Mouse (Mus musculus) forebrain, embryonic 13.5 days (tissue): ENCODE measurements around the gene Grm8. TPM values are rescaled to one million over a fixed set of nuclear protein-coding genes. Genes with fewer than 3 reads are reported as not detected.
A peak's percentile ranks its signal among the peaks of the same experiment; 100 is the strongest.
"Not testable (repeated sequence)": the region's sequence is repeated elsewhere in the genome, so short reads cannot be mapped to it uniquely, and the experiment has no call there.

Experiments used
- ATAC-seq: fragments of 200-750 bp; cut with Nextera tagmentation; 2 replicates; pipeline ENCODE4 v1.8.0; 2017
- H3K27ac ChIP-seq: fragments of 300-500 bp; sonication (generic); 2 replicates; pipeline ENCODE4 v1.5.1; 2015; ENCODE audit warnings: inconsistent platforms, mild to moderate bottlenecking, moderate library complexity
- H3K27me3 ChIP-seq: fragments of 300-500 bp; sonication (generic); 2 replicates; pipeline ENCODE4 v1.6.1; 2015; ENCODE audit warnings: mild to moderate bottlenecking, inconsistent platforms
- H3K36me3 ChIP-seq: fragments of 300-500 bp; sonication (generic); 2 replicates; pipeline ENCODE4 v1.6.1; 2015; ENCODE audit warnings: mild to moderate bottlenecking, inconsistent platforms; ENCODE audit not compliant: poor library complexity, severe bottlenecking
- H3K4me1 ChIP-seq: fragments of 300-500 bp; sonication (generic); 2 replicates; pipeline ENCODE4 v1.6.1; 2015; ENCODE audit warnings: inconsistent platforms
- H3K4me2 ChIP-seq: fragments of 300-500 bp; sonication (generic); 2 replicates; pipeline ENCODE4 v1.6.1; 2015; ENCODE audit warnings: inconsistent platforms, mild to moderate bottlenecking, moderate library complexity
- H3K4me3 ChIP-seq: fragments of 300-500 bp; sonication (generic); 2 replicates; pipeline ENCODE4 v1.5.1; 2015; ENCODE audit warnings: mild to moderate bottlenecking, inconsistent platforms
- H3K9ac ChIP-seq: fragments of 300-500 bp; sonication (generic); 2 replicates; pipeline ENCODE4 v1.6.1; 2015; ENCODE audit warnings: mild to moderate bottlenecking, inconsistent platforms
- H3K9me3 ChIP-seq: fragments of 300-500 bp; sonication (generic); replicated peaks from 2 replicates; pipeline ENCODE4 v1.6.1; 2016; ENCODE audit warnings: inconsistent platforms
- WGBS: fragments of 180-500 bp; shearing (Covaris S2); methylation state at CpG from one replicate; pipeline ENCODE4 v1.1.7; 2015; 5-methylcytosine and 5-hydroxymethylcytosine counted together
- polyA plus RNA-seq: library from polyadenylated mRNA; unstranded; fragments of >200 nt; fragmentation: Nextera tagmentation; extraction: Ambion mirVana; gene quantifications from 2 replicates; pipeline ENCODE4 v1.2.1, GENCODE M21; 2015

Grm8 gene
- polyA plus RNA-seq, 1 experiment from 2014 or later, result 2.8 TPM

DNA sequence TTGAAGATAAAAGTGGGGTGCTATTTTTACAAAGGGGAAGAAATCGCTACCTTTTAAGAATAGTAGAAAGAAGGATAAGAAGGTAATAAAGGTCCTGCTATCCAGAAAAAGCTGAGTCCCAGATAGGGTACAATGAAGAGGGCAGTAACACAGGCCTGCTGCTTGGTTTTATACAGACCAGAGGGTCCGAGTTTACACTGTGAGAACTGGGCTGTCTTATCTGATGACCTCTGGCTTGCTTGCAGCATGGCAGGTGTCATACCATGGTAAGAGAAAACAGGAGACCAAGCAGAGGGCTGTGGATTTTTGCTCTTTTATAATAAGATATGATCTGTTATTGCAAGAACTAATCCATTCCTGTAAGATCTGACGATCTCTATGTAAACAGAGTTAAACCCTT is 206.9 kb downstream of the Grm8 start:
- ATAC-seq, result no peak
- WGBS, result 90% methylated on average over 3 of the region's 3 CpGs

DNA sequence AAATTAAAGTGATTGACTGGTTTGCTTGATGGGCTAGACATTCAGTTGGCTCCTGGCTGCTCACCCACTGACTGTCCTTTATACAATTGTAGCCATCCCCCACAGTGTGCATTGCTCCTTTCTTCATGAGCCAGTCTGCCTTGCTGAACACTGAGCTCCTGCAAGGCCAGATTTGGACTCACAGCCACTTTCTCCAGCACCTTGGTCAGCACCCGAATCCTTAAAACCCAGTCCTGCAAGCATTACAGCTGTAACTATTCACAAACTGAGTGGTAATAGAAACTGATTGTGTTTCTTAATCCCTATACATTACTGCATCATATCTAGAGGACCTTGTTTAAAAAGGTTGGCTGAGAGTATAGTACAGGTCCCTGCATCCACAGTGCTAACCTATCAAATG is 221.7 kb downstream of the Grm8 start:
- 0 out of 2 replicates have a peak, but pooled peaks have one; percentile 41 for ATAC-seq
- no peaks in the 10 kb centered on the region for H3K4me1 ChIP-seq
- H3K27me3 ChIP-seq, result no peaks in the 10 kb centered on the region
- WGBS, result 71% methylated on average over 1 of the region's 1 CpGs
- H3K4me3 ChIP-seq, result no peak overlapping the region
- no peaks in the 10 kb centered on the region for H3K36me3 ChIP-seq
- H3K27ac ChIP-seq, result no peak overlapping the region
- no peak overlapping the region for H3K4me2 ChIP-seq
- H3K9me3 ChIP-seq, result peaks cover 8% of the 10 kb centered on the region; the same call in 1 of the 2 replicates
- H3K9ac ChIP-seq, result no peak overlapping the region

More for the DNA sequence above, 206.9 kb downstream of the Grm8 start:
- H3K9ac ChIP-seq, result no peak overlapping the region
- H3K27me3 ChIP-seq, result no peaks in the 10 kb centered on the region
- no peaks in the 10 kb centered on the region for H3K9me3 ChIP-seq
- H3K4me2 ChIP-seq, result no peak overlapping the region
- no peak overlapping the region for H3K27ac ChIP-seq
- H3K36me3 ChIP-seq, result no peaks in the 10 kb centered on the region
- no peaks in the 10 kb centered on the region for H3K4me1 ChIP-seq
- H3K4me3 ChIP-seq, result no peak overlapping the region

DNA sequence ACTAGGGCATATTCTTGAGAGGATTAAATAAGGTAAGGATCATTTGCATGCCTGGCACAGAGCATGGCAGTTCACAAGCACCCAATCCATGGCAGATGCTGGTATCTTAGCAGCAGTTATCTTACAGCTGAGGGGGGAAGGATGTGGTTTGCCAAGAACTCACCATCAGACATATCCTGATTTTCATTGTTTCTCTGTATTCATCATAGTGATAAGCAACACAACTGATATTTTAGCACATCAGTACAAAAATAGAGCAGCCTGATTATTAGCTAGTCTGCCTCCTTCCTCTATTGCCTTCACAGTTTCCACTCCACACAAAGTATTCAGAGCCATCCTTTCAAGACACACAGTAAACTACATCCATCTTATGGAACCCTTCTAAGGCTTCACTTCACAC is 230.6 kb downstream of the Grm8 start:
- Histone ChIP-seq H3K9me3 (no peaks in the 10 kb centered on the region), H3K4me3 (no peak overlapping the region), H3K9ac (no peak overlapping the region), H3K4me1 (no peaks in the 10 kb centered on the region), H3K27me3 (no peaks in the 10 kb centered on the region), H3K4me2 (no peak overlapping the region), H3K36me3 (no peaks in the 10 kb centered on the region), H3K27ac (no peak overlapping the region)
- no peak for ATAC-seq

DNA sequence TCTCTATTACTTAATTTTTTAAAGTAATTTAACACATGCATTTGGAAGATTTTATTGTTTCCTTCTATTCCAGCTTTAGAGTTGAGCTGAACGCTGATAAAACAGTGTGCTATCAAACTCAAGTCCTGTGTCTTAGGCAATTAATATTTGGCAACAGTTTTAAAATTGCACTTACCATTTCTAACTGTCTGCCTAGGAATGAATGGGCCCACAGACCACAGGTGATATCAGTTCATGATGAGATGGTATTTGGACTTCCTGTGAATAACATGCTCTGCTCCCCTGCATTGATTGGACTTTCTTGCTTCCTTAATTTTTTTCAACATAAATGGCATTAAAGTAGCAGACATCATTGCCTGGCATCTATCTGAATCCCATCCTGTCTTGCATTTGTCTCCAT is 232.8 kb downstream of the Grm8 start:
- no peak overlapping the region for H3K4me2 ChIP-seq
- no peak overlapping the region for H3K27ac ChIP-seq
- H3K36me3 ChIP-seq, result no peaks in the 10 kb centered on the region
- H3K4me1 ChIP-seq, result no peaks in the 10 kb centered on the region
- H3K9ac ChIP-seq, result no peak overlapping the region
- no peaks in the 10 kb centered on the region for H3K9me3 ChIP-seq
- WGBS, result 91% methylated on average over 1 of the region's 1 CpGs
- no peak for ATAC-seq
- no peak overlapping the region for H3K4me3 ChIP-seq
- H3K27me3 ChIP-seq, result no peaks in the 10 kb centered on the region

DNA sequence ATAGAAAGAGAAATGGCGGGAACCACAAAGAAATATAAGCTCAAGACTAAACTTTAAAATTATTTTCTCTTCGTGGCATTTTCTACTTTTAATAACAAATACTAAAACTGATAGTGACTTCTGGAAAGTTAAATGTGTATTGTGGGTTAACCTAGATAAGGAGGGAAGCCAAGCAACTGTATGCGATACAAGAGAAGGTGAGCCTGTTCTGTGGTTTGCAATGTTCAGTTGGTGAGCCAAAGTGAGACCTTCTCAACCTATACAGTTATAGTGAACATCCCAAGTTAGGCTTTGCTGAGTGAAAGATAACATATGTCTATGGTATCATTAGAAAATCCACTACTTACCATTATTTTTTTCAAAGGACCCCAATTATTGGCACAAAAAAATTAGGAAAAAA is 233.6 kb downstream of the Grm8 start:
- H3K36me3 ChIP-seq, result no peaks in the 10 kb centered on the region
- WGBS, result 94% methylated on average over 3 of the region's 3 CpGs

DNA sequence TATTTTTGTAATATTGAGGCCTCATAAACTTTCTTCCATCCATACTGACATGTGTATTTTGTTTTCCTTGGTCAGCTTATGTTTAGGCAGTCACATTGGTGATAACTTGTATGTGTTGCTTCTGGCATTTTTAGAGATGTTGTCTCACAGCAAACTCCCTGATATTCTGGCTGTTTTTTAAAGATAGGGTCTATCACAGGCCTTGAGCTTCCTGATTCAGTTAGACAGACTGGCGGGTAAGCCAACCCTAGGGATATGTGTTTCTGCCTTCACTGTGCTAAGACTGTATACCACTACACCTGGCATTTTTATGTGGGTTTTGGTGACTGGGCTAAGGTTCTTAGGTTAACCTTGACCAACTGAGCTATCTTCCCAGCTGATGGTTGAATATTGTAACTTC is 239.8 kb downstream of the Grm8 start:
- WGBS, result 95% methylated on average over 1 of the region's 1 CpGs
- no peak for ATAC-seq

More for the DNA sequence above, 233.6 kb downstream of the Grm8 start:
- H3K27me3 ChIP-seq, result no peaks in the 10 kb centered on the region
- ATAC-seq, result no peak
- H3K4me2 ChIP-seq, result no peak overlapping the region
- no peak overlapping the region for H3K27ac ChIP-seq
- no peaks in the 10 kb centered on the region for H3K9me3 ChIP-seq
- H3K9ac ChIP-seq, result no peak overlapping the region
- H3K4me1 ChIP-seq, result no peaks in the 10 kb centered on the region
- H3K4me3 ChIP-seq, result no peak overlapping the region

DNA sequence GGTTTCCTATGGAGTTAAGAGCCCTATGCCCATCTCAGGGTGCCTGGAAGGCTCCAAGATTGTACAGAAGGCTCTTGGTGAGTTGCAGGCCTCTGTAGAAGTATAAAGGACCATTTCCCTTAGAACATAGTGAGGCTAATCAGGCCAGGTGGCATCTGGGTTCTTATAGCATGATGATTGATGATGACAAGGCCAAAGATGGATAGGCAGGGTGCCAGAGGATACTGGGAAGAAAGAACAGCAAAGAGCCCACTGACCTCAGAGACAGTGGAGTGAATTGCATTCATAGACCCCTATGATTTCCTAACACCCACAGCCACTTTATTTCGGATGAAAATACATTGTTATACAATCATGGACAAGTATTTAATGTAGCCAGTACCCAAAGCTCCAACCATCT is 242.1 kb downstream of the Grm8 start:
- Histone ChIP-seq H3K36me3 (no peaks in the 10 kb centered on the region), H3K4me3 (no peak overlapping the region), H3K9ac (no peak overlapping the region), H3K9me3 (no peaks in the 10 kb centered on the region), H3K4me2 (no peak overlapping the region), H3K27ac (no peak overlapping the region), H3K27me3 (no peaks in the 10 kb centered on the region), H3K4me1 (no peaks in the 10 kb centered on the region)
- no peak for ATAC-seq
- WGBS, result 88% methylated on average over 1 of the region's 1 CpGs

More for the DNA sequence above, 239.8 kb downstream of the Grm8 start:
- no peak overlapping the region for H3K27ac ChIP-seq
- no peak overlapping the region for H3K4me2 ChIP-seq
- no peaks in the 10 kb centered on the region for H3K4me1 ChIP-seq
- no peaks in the 10 kb centered on the region for H3K27me3 ChIP-seq
- no peaks in the 10 kb centered on the region for H3K9me3 ChIP-seq
- H3K36me3 ChIP-seq, result no peaks in the 10 kb centered on the region
- no peak overlapping the region for H3K9ac ChIP-seq
- no peak overlapping the region for H3K4me3 ChIP-seq

DNA sequence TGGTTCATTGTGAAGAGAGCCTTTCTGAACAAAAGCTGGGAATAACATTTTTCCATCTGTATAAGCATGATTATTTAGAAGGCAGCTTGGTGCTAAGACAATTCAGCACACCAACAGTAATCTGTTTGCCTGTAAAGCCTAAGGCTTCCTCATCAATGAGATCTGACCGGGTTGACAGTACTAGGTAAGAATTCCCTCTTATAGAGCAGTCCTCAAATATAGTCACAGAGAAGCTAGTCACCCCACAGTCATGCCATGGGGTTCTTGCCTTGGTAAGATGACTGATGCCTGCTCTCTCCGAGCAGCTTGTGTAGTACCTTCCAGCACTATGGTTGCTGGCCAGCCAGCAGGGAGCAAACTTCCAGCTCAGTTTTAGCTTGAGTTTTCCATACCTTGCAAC is 246.6 kb downstream of the Grm8 start:
- Histone ChIP-seq H3K9ac (no peak overlapping the region), H3K9me3 (no peaks in the 10 kb centered on the region), H3K27ac (no peak overlapping the region), H3K4me3 (no peak overlapping the region), H3K4me1 (no peaks in the 10 kb centered on the region), H3K4me2 (no peak overlapping the region), H3K27me3 (no peaks in the 10 kb centered on the region), H3K36me3 (no peaks in the 10 kb centered on the region)
- 89% methylated on average over 2 of the region's 2 CpGs for WGBS
- no peak for ATAC-seq

DNA sequence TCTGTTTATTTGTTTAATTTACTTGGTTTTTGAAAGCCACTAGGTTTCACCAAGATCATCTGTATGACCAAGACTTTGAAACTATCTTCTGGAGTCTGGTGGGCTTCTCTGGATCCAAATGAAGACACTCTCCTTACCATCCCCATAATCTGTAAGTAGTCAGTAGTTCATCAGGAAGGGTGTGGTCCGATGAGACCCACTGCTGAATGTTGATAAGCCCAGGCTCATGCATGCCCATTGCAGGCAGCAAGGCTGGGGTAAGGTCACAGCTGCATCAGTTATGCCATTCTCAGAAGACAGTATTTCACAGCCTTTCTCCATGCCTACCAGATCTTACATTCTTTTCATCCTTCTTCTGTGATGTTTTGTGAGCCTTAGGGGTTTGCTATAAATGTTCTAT is 247.1 kb downstream of the Grm8 start:
- no peaks in the 10 kb centered on the region for H3K4me1 ChIP-seq
- WGBS, result 96% methylated on average over 1 of the region's 1 CpGs
- H3K27ac ChIP-seq, result no peak overlapping the region
- no peak overlapping the region for H3K9ac ChIP-seq
- H3K27me3 ChIP-seq, result no peaks in the 10 kb centered on the region
- no peaks in the 10 kb centered on the region for H3K9me3 ChIP-seq
- no peak for ATAC-seq
- no peak overlapping the region for H3K4me3 ChIP-seq
- no peak overlapping the region for H3K4me2 ChIP-seq
- H3K36me3 ChIP-seq, result no peaks in the 10 kb centered on the region

DNA sequence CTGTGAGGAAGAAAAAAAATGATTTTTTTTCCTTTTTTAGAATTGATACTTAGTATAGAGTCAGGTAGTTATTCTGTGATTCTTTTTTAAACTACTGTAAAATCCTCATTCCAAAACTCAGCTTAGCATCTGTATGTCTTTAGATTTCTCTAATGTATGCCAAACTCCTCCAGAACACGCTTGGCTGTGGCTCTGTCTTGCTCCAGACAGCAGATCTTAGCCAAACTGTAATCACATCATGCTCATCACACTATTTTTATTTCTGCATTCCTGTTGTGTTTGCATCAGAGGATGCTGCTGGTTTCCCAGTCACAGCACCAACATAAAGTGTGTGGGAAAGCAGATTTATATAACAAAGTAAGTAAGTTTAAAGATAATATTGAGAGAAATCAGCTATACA is 249.2 kb downstream of the Grm8 start:
- H3K4me3 ChIP-seq, result no peak overlapping the region
- H3K9ac ChIP-seq, result no peak overlapping the region
- ATAC-seq, result no peak
- no peaks in the 10 kb centered on the region for H3K9me3 ChIP-seq
- H3K27me3 ChIP-seq, result no peaks in the 10 kb centered on the region
- no peak overlapping the region for H3K27ac ChIP-seq
- WGBS, result 69% methylated on average over 1 of the region's 1 CpGs
- no peaks in the 10 kb centered on the region for H3K4me1 ChIP-seq
- H3K36me3 ChIP-seq, result no peaks in the 10 kb centered on the region
- no peak overlapping the region for H3K4me2 ChIP-seq

DNA sequence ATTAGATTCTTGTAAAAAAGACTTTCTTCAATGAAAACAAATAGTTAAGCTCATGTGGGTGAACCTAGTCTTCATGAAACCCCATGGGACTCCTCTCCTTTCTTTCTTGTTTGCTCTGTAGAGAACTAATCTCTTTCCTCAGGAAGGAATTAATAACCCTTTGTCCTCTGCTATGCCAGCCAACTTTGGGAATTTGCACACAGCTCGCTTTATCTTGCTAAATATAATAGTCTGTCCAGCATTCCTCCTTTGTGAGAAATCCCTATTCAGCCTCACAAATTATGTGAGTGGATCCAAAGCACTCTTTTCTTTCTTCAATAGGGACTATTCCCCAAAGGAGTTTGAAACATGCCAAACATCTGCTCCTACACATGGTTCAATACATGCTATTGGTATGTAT is 285.3 kb downstream of the Grm8 start:
- ATAC-seq, result no peak
- 0% methylated on average over 1 of the region's 1 CpGs for WGBS
- no peaks in the 10 kb centered on the region for H3K9me3 ChIP-seq
- no peaks in the 10 kb centered on the region for H3K36me3 ChIP-seq
- no peak overlapping the region for H3K9ac ChIP-seq
- H3K4me3 ChIP-seq, result no peak overlapping the region
- H3K4me2 ChIP-seq, result no peak overlapping the region
- no peak overlapping the region for H3K27ac ChIP-seq
- peaks cover 4% of the 10 kb centered on the region; the same call in 1 of the 2 replicates for H3K4me1 ChIP-seq
- H3K27me3 ChIP-seq, result 0 out of 2 replicates have a peak, but pooled peaks cover 3% of the 10 kb centered on the region

DNA sequence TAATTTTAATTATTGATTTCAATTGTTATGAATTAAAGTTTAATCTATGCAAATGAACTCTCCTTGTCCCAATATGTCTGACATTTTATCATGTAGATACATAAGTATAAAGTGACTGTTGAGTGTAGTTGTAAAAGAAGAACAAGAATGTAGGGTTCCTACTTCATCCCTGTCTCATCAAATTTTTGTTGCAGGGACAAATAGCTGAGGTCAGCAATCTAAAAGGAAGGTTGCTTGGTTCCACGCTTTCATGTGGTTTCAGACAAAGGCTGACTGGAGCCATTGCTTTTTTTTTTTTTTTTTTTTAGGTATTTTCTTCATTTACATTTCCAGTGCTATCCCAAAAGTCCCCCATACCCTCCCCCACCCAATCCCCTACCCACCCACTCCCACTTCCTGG is 298.8 kb downstream of the Grm8 start:
- Histone ChIP-seq H3K9me3 (no peaks in the 10 kb centered on the region), H3K27ac (no peak overlapping the region), H3K4me2 (no peak overlapping the region), H3K27me3 (no peaks in the 10 kb centered on the region), H3K4me1 (no peaks in the 10 kb centered on the region), H3K9ac (no peak overlapping the region), H3K4me3 (no peak overlapping the region), H3K36me3 (no peaks in the 10 kb centered on the region)
- WGBS, result 86% methylated on average over 1 of the region's 1 CpGs
- ATAC-seq, result no peak

DNA sequence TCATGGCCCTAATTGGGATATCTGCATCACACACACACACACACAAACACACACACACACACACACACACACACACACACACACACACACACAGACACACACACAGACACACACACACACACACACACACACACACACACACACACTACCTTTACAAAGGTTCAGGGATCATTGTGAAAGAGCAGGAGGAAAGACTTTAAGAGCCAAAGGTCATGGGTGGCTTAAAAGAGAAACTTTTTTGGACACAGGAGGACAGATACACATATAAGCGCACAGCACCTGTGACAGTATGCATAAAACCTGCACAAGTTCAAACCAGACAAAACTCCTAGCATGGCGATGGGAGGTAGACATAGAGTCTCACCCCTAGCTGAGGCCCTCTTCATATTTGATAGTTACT is 315.2 kb downstream of the Grm8 start:
- H3K9ac ChIP-seq, H3K4me1 ChIP-seq, H3K4me2 ChIP-seq, H3K27ac ChIP-seq, H3K9me3 ChIP-seq, ATAC-seq, H3K36me3 ChIP-seq, H3K4me3 ChIP-seq, H3K27me3 ChIP-seq: not testable (repeated sequence)
- WGBS, result 90% methylated on average over 2 of the region's 2 CpGs
